Mouse (Mus musculus): ENCODE data around the gene Prkca. TPM values are rescaled to one million over a fixed set of nuclear protein-coding genes. Genes with fewer than 3 reads are reported as not detected.

The Prkca gene
- polyA plus RNA-seq, 1 experiment: 43.2 TPM

- Histone ChIP-seq H3K4me3 (ENCODE audit: insufficient read depth, low read length) (no peak overlapping the region), H3K4me1 (ENCODE audit: control insufficient read depth, insufficient read depth, low read length) (0 out of 2 replicates have a peak, but pooled peaks cover 2% of the 10 kb centered on the region), H3K27ac (ENCODE audit: insufficient read depth, low read length) (no peak overlapping the region)
- TF ChIP-seq CTCF (IDR thresholded peaks at IDR 0.05; ENCODE audit: borderline replicate concordance, insufficient read depth, low read length) (no peak), POLR2A (IDR thresholded peaks at IDR 0.05; ENCODE audit: low read depth, low read length) (no peak)
Measured at GRCm38 (mm10) chr11:108233015-108233414, 110.7 kb downstream of the Prkca start.

GRCm38 (mm10) chr11:108230101-108230500 lies 113.6 kb downstream of the Prkca start:
- TF ChIP-seq CTCF (IDR thresholded peaks at IDR 0.05; ENCODE audit: borderline replicate concordance, insufficient read depth, low read length) (no peak), POLR2A (IDR thresholded peaks at IDR 0.05; ENCODE audit: low read depth, low read length) (no peak)
- peaks cover 11% of the 10 kb centered on the region; the same call in 1 of the 2 replicates for H3K4me1 ChIP-seq (ENCODE audit: control insufficient read depth, insufficient read depth, low read length)
- no peak overlapping the region for H3K4me3 ChIP-seq (ENCODE audit: insufficient read depth, low read length)
- H3K27ac ChIP-seq (ENCODE audit: insufficient read depth, low read length): no peak overlapping the region

GRCm38 (mm10) chr11:108229176-108229946 lies 114.4 kb downstream of the Prkca start:
- no peak for TF ChIP-seq CTCF (IDR thresholded peaks at IDR 0.05; ENCODE audit: borderline replicate concordance, insufficient read depth, low read length)
- TF ChIP-seq POLR2A (IDR thresholded peaks at IDR 0.05; ENCODE audit: low read depth, low read length): no peak
- peaks cover 11% of the 10 kb centered on the region; the same call in 1 of the 2 replicates for H3K4me1 ChIP-seq (ENCODE audit: control insufficient read depth, insufficient read depth, low read length)
- H3K4me3 ChIP-seq (ENCODE audit: insufficient read depth, low read length): no peak overlapping the region
- H3K27ac ChIP-seq (ENCODE audit: insufficient read depth, low read length): no peak overlapping the region

- H3K27ac ChIP-seq (ENCODE audit: insufficient read depth, low read length): no peak overlapping the region
- TF ChIP-seq POLR2A (IDR thresholded peaks at IDR 0.05; ENCODE audit: low read depth, low read length) (no peak), CTCF (IDR thresholded peaks at IDR 0.05; ENCODE audit: borderline replicate concordance, insufficient read depth, low read length) (no peak)
- H3K4me3 ChIP-seq (ENCODE audit: insufficient read depth, low read length): no peak overlapping the region
- peaks cover 11% of the 10 kb centered on the region; the same call in 1 of the 2 replicates for H3K4me1 ChIP-seq (ENCODE audit: control insufficient read depth, insufficient read depth, low read length)
Measured at GRCm38 (mm10) chr11:108228497-108228896, 115.2 kb downstream of the Prkca start.

- no peak for TF ChIP-seq POLR2A (IDR thresholded peaks at IDR 0.05; ENCODE audit: low read depth, low read length)
- TF ChIP-seq CTCF (IDR thresholded peaks at IDR 0.05; ENCODE audit: borderline replicate concordance, insufficient read depth, low read length): no peak
- no peak overlapping the region for H3K4me3 ChIP-seq (ENCODE audit: insufficient read depth, low read length)
- H3K27ac ChIP-seq (ENCODE audit: insufficient read depth, low read length): no peak overlapping the region
- H3K4me1 ChIP-seq (ENCODE audit: control insufficient read depth, insufficient read depth, low read length): peaks cover 13% of the 10 kb centered on the region
Measured at GRCm38 (mm10) chr11:108226248-108226647, 117.5 kb downstream of the Prkca start.

GRCm38 (mm10) chr11:108224233-108224973 lies 119.3 kb downstream of the Prkca start:
- no peak overlapping the region for H3K4me3 ChIP-seq (ENCODE audit: insufficient read depth, low read length)
- no peak overlapping the region for H3K27ac ChIP-seq (ENCODE audit: insufficient read depth, low read length)
- TF ChIP-seq CTCF (IDR thresholded peaks at IDR 0.05; ENCODE audit: borderline replicate concordance, insufficient read depth, low read length) (no peak), POLR2A (IDR thresholded peaks at IDR 0.05; ENCODE audit: low read depth, low read length) (no peak)
- peaks cover 17% of the 10 kb centered on the region for H3K4me1 ChIP-seq (ENCODE audit: control insufficient read depth, insufficient read depth, low read length)

GRCm38 (mm10) chr11:108223613-108224232 lies 120.0 kb downstream of the Prkca start:
- Histone ChIP-seq H3K4me1 (ENCODE audit: control insufficient read depth, insufficient read depth, low read length) (peaks cover 15% of the 10 kb centered on the region), H3K27ac (ENCODE audit: insufficient read depth, low read length) (no peak overlapping the region)

GRCm38 (mm10) chr11:108223154-108223553 lies 120.6 kb downstream of the Prkca start:
- H3K4me3 ChIP-seq (ENCODE audit: insufficient read depth, low read length): no peak overlapping the region
- H3K4me1 ChIP-seq (ENCODE audit: control insufficient read depth, insufficient read depth, low read length): peaks cover 15% of the 10 kb centered on the region
- TF ChIP-seq CTCF (IDR thresholded peaks at IDR 0.05; ENCODE audit: borderline replicate concordance, insufficient read depth, low read length): no peak
- no peak for TF ChIP-seq POLR2A (IDR thresholded peaks at IDR 0.05; ENCODE audit: low read depth, low read length)
- H3K27ac ChIP-seq (ENCODE audit: insufficient read depth, low read length): no peak overlapping the region

More at GRCm38 (mm10) chr11:108223613-108224232, 120.0 kb downstream of the Prkca start:
- no peak overlapping the region for H3K4me3 ChIP-seq (ENCODE audit: insufficient read depth, low read length)
- TF ChIP-seq POLR2A (IDR thresholded peaks at IDR 0.05; ENCODE audit: low read depth, low read length) (no peak), CTCF (IDR thresholded peaks at IDR 0.05; ENCODE audit: borderline replicate concordance, insufficient read depth, low read length) (no peak)

- TF ChIP-seq POLR2A (IDR thresholded peaks at IDR 0.05; ENCODE audit: low read depth, low read length) (no peak), CTCF (IDR thresholded peaks at IDR 0.05; ENCODE audit: borderline replicate concordance, insufficient read depth, low read length) (no peak)
- H3K4me3 ChIP-seq (ENCODE audit: insufficient read depth, low read length): no peak overlapping the region
- peaks cover 15% of the 10 kb centered on the region for H3K4me1 ChIP-seq (ENCODE audit: control insufficient read depth, insufficient read depth, low read length)
- H3K27ac ChIP-seq (ENCODE audit: insufficient read depth, low read length): no peak overlapping the region
Measured at GRCm38 (mm10) chr11:108222616-108223015, 121.1 kb downstream of the Prkca start.
